Mouse (Mus musculus) kidney, embryonic 15.5 days (tissue): Measurements from ENCODE around the gene Tspear. TPM values are rescaled to one million over a fixed set of nuclear protein-coding genes. Genes with fewer than 3 reads are reported as not detected.

ENCODE experiments used
- ATAC-seq: fragments of 200-750 bp; cut with Nextera tagmentation; replicated peaks from 2 replicates; pipeline ENCODE4 v1.8.0; 2017; ENCODE audit warnings: moderate TSS enrichment; ENCODE audit not compliant: low FRiP score
- H3K27ac ChIP-seq: fragments of 300-500 bp; sonication (generic); 2 replicates; pipeline ENCODE4 v1.5.1; 2015; ENCODE audit warnings: mild to moderate bottlenecking, inconsistent platforms
- H3K27me3 ChIP-seq: fragments of 300-500 bp; sonication (generic); 2 replicates; pipeline ENCODE4 v1.6.1; 2015; ENCODE audit warnings: inconsistent platforms
- H3K36me3 ChIP-seq: fragments of 300-500 bp; sonication (generic); 2 replicates; pipeline ENCODE4 v1.6.1; 2015; ENCODE audit warnings: inconsistent platforms
- H3K4me1 ChIP-seq: fragments of 300-500 bp; sonication (generic); 2 replicates; pipeline ENCODE4 v1.6.1; 2015; ENCODE audit warnings: inconsistent platforms
- H3K4me2 ChIP-seq: fragments of 300-500 bp; sonication (generic); 2 replicates; pipeline ENCODE4 v1.6.1; 2015; ENCODE audit warnings: moderate library complexity, mild to moderate bottlenecking, inconsistent platforms
- H3K4me3 ChIP-seq: fragments of 300-500 bp; sonication (generic); replicated peaks from 2 replicates; pipeline ENCODE4 v1.5.1; 2015; ENCODE audit warnings: mild to moderate bottlenecking, inconsistent platforms
- H3K9ac ChIP-seq: fragments of 300-500 bp; sonication (generic); 2 replicates; pipeline ENCODE4 v1.6.1; 2015; ENCODE audit warnings: mild to moderate bottlenecking, inconsistent platforms
- H3K9me3 ChIP-seq: fragments of 300-500 bp; sonication (generic); replicated peaks from 2 replicates; pipeline ENCODE4 v1.6.1; 2016; ENCODE audit warnings: inconsistent platforms
- WGBS: fragments of 180-500 bp; shearing (Covaris S2); methylation state at CpG from one replicate; pipeline ENCODE4 v1.1.7; 2015; ENCODE audit warnings: mixed read lengths; 5-methylcytosine and 5-hydroxymethylcytosine counted together
- polyA plus RNA-seq: library from polyadenylated mRNA; unstranded; fragments of >200 nt; fragmentation: Nextera tagmentation; extraction: Ambion mirVana; gene quantifications from 2 replicates; pipeline ENCODE4 v1.2.1, GENCODE M21; 2015

The Tspear gene
- polyA plus RNA-seq, 1 experiment from 2014 or later = 0.90 TPM

GRCm38 (mm10) chr10:77890987-77891565 is 204.7 kb downstream of the Tspear start:
- Histone ChIP-seq H3K4me3 (no peak overlapping the region), H3K36me3 (no peaks in the 10 kb centered on the region), H3K27ac (no peak overlapping the region), H3K4me2 (no peak overlapping the region), H3K9ac (no peak overlapping the region), H3K27me3 (no peaks in the 10 kb centered on the region), H3K9me3 (no peaks in the 10 kb centered on the region), H3K4me1 (no peaks in the 10 kb centered on the region)
- 85% methylated on average over 8 of the region's 8 CpGs for WGBS
- no peak for ATAC-seq

GRCm38 (mm10) chr10:77895562-77895961 is 209.2 kb downstream of the Tspear start:
- Histone ChIP-seq H3K4me2 (no peak overlapping the region), H3K27me3 (no peaks in the 10 kb centered on the region), H3K27ac (no peak overlapping the region), H3K4me1 (no peaks in the 10 kb centered on the region), H3K9ac (no peak overlapping the region), H3K36me3 (no peaks in the 10 kb centered on the region), H3K4me3 (no peak overlapping the region), H3K9me3 (no peaks in the 10 kb centered on the region)
- 60% methylated on average over 5 of the region's 5 CpGs for WGBS
- ATAC-seq = no peak

- no peak overlapping the region for H3K9ac ChIP-seq
- 80% methylated on average over 7 of the region's 7 CpGs for WGBS
- no peak overlapping the region for H3K4me2 ChIP-seq
- no peaks in the 10 kb centered on the region for H3K9me3 ChIP-seq
- H3K4me1 ChIP-seq = peaks cover 13% of the 10 kb centered on the region
- no peak overlapping the region for H3K4me3 ChIP-seq
- H3K36me3 ChIP-seq = no peaks in the 10 kb centered on the region
- no peak for ATAC-seq
- H3K27ac ChIP-seq = no peak overlapping the region
- 0 out of 2 replicates have a peak, but pooled peaks cover 6% of the 10 kb centered on the region for H3K27me3 ChIP-seq
Measured at GRCm38 (mm10) chr10:77900126-77900525, 213.8 kb downstream of the Tspear start.

GRCm38 (mm10) chr10:77900903-77901818 is 214.8 kb downstream of the Tspear start:
- H3K27me3 ChIP-seq = 0 out of 2 replicates have a peak, but pooled peaks cover 6% of the 10 kb centered on the region
- peak overlapping the region; percentile 68 for H3K4me3 ChIP-seq
- peak overlapping the region; percentile 80 for H3K4me2 ChIP-seq
- ATAC-seq = no peak
- H3K27ac ChIP-seq = no peak overlapping the region
- 82% methylated on average over 27 of the region's 27 CpGs for WGBS
- H3K36me3 ChIP-seq = no peaks in the 10 kb centered on the region
- H3K9ac ChIP-seq = peak overlapping the region; percentile 61
- H3K9me3 ChIP-seq = no peaks in the 10 kb centered on the region
- peaks cover 13% of the 10 kb centered on the region for H3K4me1 ChIP-seq

GRCm38 (mm10) chr10:77901871-77902210 is 215.5 kb downstream of the Tspear start:
- Histone ChIP-seq H3K9ac (peak overlapping the region; percentile 61), H3K27ac (no peak overlapping the region), H3K9me3 (no peaks in the 10 kb centered on the region), H3K4me1 (peaks cover 13% of the 10 kb centered on the region), H3K36me3 (no peaks in the 10 kb centered on the region), H3K4me2 (peak overlapping the region; percentile 80), H3K27me3 (0 out of 2 replicates have a peak, but pooled peaks cover 6% of the 10 kb centered on the region), H3K4me3 (peak overlapping the region; percentile 68)
- ATAC-seq = peak; percentile 55
- WGBS = 1% methylated on average over 14 of the region's 14 CpGs

GRCm38 (mm10) chr10:77902211-77902893 is 216.0 kb downstream of the Tspear start, which contains the start of gene Lrrc3:
Gene Lrrc3, minus strand, starts transcription at chr10:77902536.
- 0 out of 2 replicates have a peak, but pooled peaks cover 6% of the 10 kb centered on the region for H3K27me3 ChIP-seq
- H3K27ac ChIP-seq = no peak within 1 kb of the TSS
- H3K36me3 ChIP-seq = no peaks in the 10 kb centered on the region
- H3K4me3 ChIP-seq = peak within 1 kb of the TSS; percentile 68
- peak within 1 kb of the TSS; percentile 80 for H3K4me2 ChIP-seq
- peaks cover 13% of the 10 kb centered on the region for H3K4me1 ChIP-seq
- WGBS = 1% methylated on average over 33 of the region's 46 CpGs
- H3K9me3 ChIP-seq = no peaks in the 10 kb centered on the region
- ATAC-seq = peak; percentile 87
- peak within 1 kb of the TSS; percentile 61 for H3K9ac ChIP-seq

- H3K27ac ChIP-seq = no peak overlapping the region
- ATAC-seq = peak; percentile 83
- peak overlapping the region; percentile 80 for H3K4me2 ChIP-seq
- H3K9me3 ChIP-seq = no peaks in the 10 kb centered on the region
- no peaks in the 10 kb centered on the region for H3K36me3 ChIP-seq
- peaks cover 13% of the 10 kb centered on the region for H3K4me1 ChIP-seq
- WGBS = 5% methylated on average over 34 of the region's 35 CpGs
- 0 out of 2 replicates have a peak, but pooled peaks cover 6% of the 10 kb centered on the region for H3K27me3 ChIP-seq
- H3K4me3 ChIP-seq = peak overlapping the region; percentile 68
- no peak overlapping the region for H3K9ac ChIP-seq
Measured at GRCm38 (mm10) chr10:77902894-77903715, 216.7 kb downstream of the Tspear start.

- Histone ChIP-seq H3K9ac (no peak overlapping the region), H3K4me3 (no peak overlapping the region), H3K27ac (no peak overlapping the region), H3K4me1 (no peaks in the 10 kb centered on the region), H3K4me2 (no peak overlapping the region), H3K27me3 (no peaks in the 10 kb centered on the region), H3K36me3 (no peaks in the 10 kb centered on the region), H3K9me3 (no peaks in the 10 kb centered on the region)
- no peak for ATAC-seq
- 80% methylated on average over 7 of the region's 7 CpGs for WGBS
Measured at GRCm38 (mm10) chr10:77912605-77913004, 226.2 kb downstream of the Tspear start.

- whole genome bisulfite sequencing = 73% methylated on average over 4 of the region's 4 CpGs
- Histone ChIP-seq H3K27ac (no peak overlapping the region), H3K27me3 (no peaks in the 10 kb centered on the region), H3K9me3 (no peaks in the 10 kb centered on the region), H3K9ac (no peak overlapping the region), H3K36me3 (no peaks in the 10 kb centered on the region), H3K4me2 (no peak overlapping the region), H3K4me1 (no peaks in the 10 kb centered on the region), H3K4me3 (no peak overlapping the region)
- no peak for ATAC-seq
Measured at GRCm38 (mm10) chr10:77913292-77913691, 226.9 kb downstream of the Tspear start.

- no peak overlapping the region for H3K4me3 ChIP-seq
- H3K27me3 ChIP-seq = no peaks in the 10 kb centered on the region
- H3K27ac ChIP-seq = no peak overlapping the region
- WGBS = 70% methylated on average over 8 of the region's 8 CpGs
- no peak overlapping the region for H3K4me2 ChIP-seq
- ATAC-seq = no peak
- H3K9ac ChIP-seq = no peak overlapping the region
- no peaks in the 10 kb centered on the region for H3K36me3 ChIP-seq
- H3K4me1 ChIP-seq = no peaks in the 10 kb centered on the region
- no peaks in the 10 kb centered on the region for H3K9me3 ChIP-seq
Measured at GRCm38 (mm10) chr10:77916636-77917335, 230.4 kb downstream of the Tspear start.

- H3K27me3 ChIP-seq = no peaks in the 10 kb centered on the region
- H3K36me3 ChIP-seq = no peaks in the 10 kb centered on the region
- WGBS = 74% methylated on average over 5 of the region's 5 CpGs
- no peak overlapping the region for H3K4me2 ChIP-seq
- no peak overlapping the region for H3K4me3 ChIP-seq
- H3K9ac ChIP-seq = no peak overlapping the region
- H3K27ac ChIP-seq = no peak overlapping the region
- H3K4me1 ChIP-seq = no peaks in the 10 kb centered on the region
- no peaks in the 10 kb centered on the region for H3K9me3 ChIP-seq
- no peak for ATAC-seq
Measured at GRCm38 (mm10) chr10:77921009-77921408, 234.6 kb downstream of the Tspear start.
